Mouse (Mus musculus) midbrain, embryonic 11.5 days (tissue): ENCODE measurements around the gene Fbxw11. TPM values are rescaled to one million over a fixed set of nuclear protein-coding genes. Genes with fewer than 3 reads are reported as not detected.
"Not testable (repeated sequence)": the region's sequence is repeated elsewhere in the genome, so short reads cannot be mapped to it uniquely, and the experiment has no call there.

Experiments
- ATAC-seq: fragments of 200-750 bp; cut with Nextera tagmentation; 2 replicates; pipeline ENCODE4 v1.8.0; 2017; ENCODE audit warnings: moderate TSS enrichment, moderate library complexity; ENCODE audit not compliant: low FRiP score
- DNase-seq: peaks from one replicate; pipeline ENCODE4 v3.0.0; 2015; ENCODE audit warnings: low spot score; ENCODE audit errors: missing footprints
- H3K27ac ChIP-seq: fragments of 300-500 bp; sonication (generic); 2 replicates; pipeline ENCODE4 v1.5.1; 2014; ENCODE audit warnings: low read depth, low read length
- H3K27me3 ChIP-seq: fragments of 300-500 bp; sonication (generic); 2 replicates; pipeline ENCODE4 v1.6.1; 2014; ENCODE audit warnings: mild to moderate bottlenecking, low read length, moderate library complexity, mixed read lengths; ENCODE audit not compliant: control insufficient read depth, insufficient read depth
- H3K36me3 ChIP-seq: fragments of 300-500 bp; sonication (generic); 2 replicates; pipeline ENCODE4 v1.6.1; 2014; ENCODE audit warnings: mild to moderate bottlenecking, low read length, moderate library complexity, mixed read lengths; ENCODE audit not compliant: control insufficient read depth, insufficient read depth
- H3K4me1 ChIP-seq: fragments of 300-500 bp; sonication (generic); 2 replicates; pipeline ENCODE4 v1.6.1; 2014; ENCODE audit warnings: low read length; ENCODE audit not compliant: control insufficient read depth, insufficient read depth
- H3K4me2 ChIP-seq: fragments of 300-500 bp; sonication (generic); 2 replicates; pipeline ENCODE4 v1.6.1; 2014; ENCODE audit warnings: mild to moderate bottlenecking, moderate library complexity
- H3K4me3 ChIP-seq: fragments of 300-500 bp; sonication (generic); 2 replicates; pipeline ENCODE4 v1.5.1; 2014; ENCODE audit warnings: low read depth, low read length
- H3K9ac ChIP-seq: fragments of 300-500 bp; sonication (generic); 2 replicates; pipeline ENCODE4 v1.6.1; 2014; ENCODE audit warnings: low read length
- H3K9me3 ChIP-seq: fragments of 300-500 bp; sonication (generic); 2 replicates; pipeline ENCODE4 v1.6.1; 2016; ENCODE audit warnings: low read length; ENCODE audit not compliant: control insufficient read depth
- WGBS: fragments of 180-500 bp; shearing (Covaris S2); extraction: QIAGEN DNeasy Blood & Tissue Kit; methylation state at CpG from one replicate; pipeline ENCODE4 v1.1.7; 2014; 5-methylcytosine and 5-hydroxymethylcytosine counted together
- polyA plus RNA-seq: library from polyadenylated mRNA; unstranded; fragments of >200 nt; fragmentation: Nextera tagmentation; extraction: Ambion mirVana; gene quantifications from 2 replicates; pipeline ENCODE4 v1.2.1, GENCODE M21; 2014

The Fbxw11 gene
- polyA plus RNA-seq, 1 experiment from 2014 or later: 104 TPM

- ATAC-seq: no peak
- peaks cover 2% of the 10 kb centered on the region; the same call in 1 of the 2 replicates for H3K36me3 ChIP-seq
- no peaks in the 10 kb centered on the region for H3K27me3 ChIP-seq
- no peak overlapping the region for H3K4me3 ChIP-seq
- H3K4me2 ChIP-seq: no peak overlapping the region
- no peaks in the 10 kb centered on the region for H3K9me3 ChIP-seq
- 71% methylated on average over 3 of the region's 3 CpGs for WGBS
- H3K27ac ChIP-seq: no peak overlapping the region
- no peak overlapping the region for H3K9ac ChIP-seq
- no peak for DNase-seq
- no peaks in the 10 kb centered on the region; the same call in 1 of the 2 replicates for H3K4me1 ChIP-seq
Observed at GRCm38 (mm10) chr11:32707481-32707880, 65.0 kb downstream of the Fbxw11 start.

- DNase-seq (no peak), ATAC-seq (no peak)
- Histone ChIP-seq H3K4me2 (no peak overlapping the region), H3K9ac (no peak overlapping the region), H3K9me3 (no peaks in the 10 kb centered on the region), H3K4me3 (no peak overlapping the region), H3K36me3 (peaks cover 4% of the 10 kb centered on the region; the same call in 1 of the 2 replicates), H3K4me1 (no peaks in the 10 kb centered on the region; the same call in 1 of the 2 replicates), H3K27me3 (no peaks in the 10 kb centered on the region), H3K27ac (no peak overlapping the region)
- 82% methylated on average over 14 of the region's 14 CpGs for WGBS
Observed at GRCm38 (mm10) chr11:32708739-32709501, 66.4 kb downstream of the Fbxw11 start.

GRCm38 (mm10) chr11:32709563-32709962 lies 67.0 kb downstream of the Fbxw11 start:
- Histone ChIP-seq H3K9me3 (no peaks in the 10 kb centered on the region), H3K27ac (no peak overlapping the region), H3K4me1 (no peaks in the 10 kb centered on the region), H3K4me3 (no peak overlapping the region), H3K9ac (no peak overlapping the region), H3K36me3 (peaks cover 4% of the 10 kb centered on the region; the same call in 1 of the 2 replicates), H3K4me2 (no peak overlapping the region), H3K27me3 (no peaks in the 10 kb centered on the region)
- ATAC-seq: no peak
- 32% methylated on average over 1 of the region's 1 CpGs for WGBS
- DNase-seq: peak; percentile 89

- WGBS: 67% methylated on average over 5 of the region's 5 CpGs
- H3K4me3 ChIP-seq: no peak overlapping the region
- ATAC-seq: 0 out of 2 replicates have a peak, but pooled peaks have one; percentile 50
Observed at GRCm38 (mm10) chr11:32714230-32714629, 71.7 kb downstream of the Fbxw11 start.

GRCm38 (mm10) chr11:32714896-32715295 lies 72.4 kb downstream of the Fbxw11 start:
- Histone ChIP-seq H3K27ac (no peak overlapping the region), H3K9ac (no peak overlapping the region), H3K27me3 (no peaks in the 10 kb centered on the region), H3K36me3 (peaks cover 4% of the 10 kb centered on the region; the same call in 1 of the 2 replicates), H3K9me3 (no peaks in the 10 kb centered on the region), H3K4me1 (no peaks in the 10 kb centered on the region), H3K4me3 (no peak overlapping the region), H3K4me2 (no peak overlapping the region)
- DNase-seq: no peak
- 98% methylated on average over 2 of the region's 2 CpGs for WGBS
- no peak for ATAC-seq

More at GRCm38 (mm10) chr11:32714230-32714629, 71.7 kb downstream of the Fbxw11 start:
- H3K27ac ChIP-seq: no peak overlapping the region
- no peak for DNase-seq
- H3K4me1 ChIP-seq: no peaks in the 10 kb centered on the region
- H3K4me2 ChIP-seq: no peak overlapping the region
- no peak overlapping the region for H3K9ac ChIP-seq
- H3K9me3 ChIP-seq: no peaks in the 10 kb centered on the region
- H3K27me3 ChIP-seq: no peaks in the 10 kb centered on the region
- H3K36me3 ChIP-seq: peaks cover 4% of the 10 kb centered on the region; the same call in 1 of the 2 replicates

- Histone ChIP-seq H3K4me2 (no peak overlapping the region), H3K36me3 (peaks cover 4% of the 10 kb centered on the region; the same call in 1 of the 2 replicates), H3K4me3 (no peak overlapping the region), H3K4me1 (no peaks in the 10 kb centered on the region), H3K27me3 (no peaks in the 10 kb centered on the region), H3K27ac (no peak overlapping the region), H3K9me3 (no peaks in the 10 kb centered on the region), H3K9ac (no peak overlapping the region)
- 92% methylated on average over 6 of the region's 6 CpGs for WGBS
- ATAC-seq: no peak
- DNase-seq: no peak
Observed at GRCm38 (mm10) chr11:32715495-32715894, 73.0 kb downstream of the Fbxw11 start.

GRCm38 (mm10) chr11:32715970-32716369 lies 73.4 kb downstream of the Fbxw11 start:
- WGBS: 90% methylated on average over 5 of the region's 5 CpGs
- H3K4me3 ChIP-seq: no peak overlapping the region
- H3K27me3 ChIP-seq: no peaks in the 10 kb centered on the region
- H3K9ac ChIP-seq: no peak overlapping the region
- ATAC-seq (no peak), DNase-seq (no peak)
- no peaks in the 10 kb centered on the region for H3K9me3 ChIP-seq
- H3K4me1 ChIP-seq: no peaks in the 10 kb centered on the region
- H3K27ac ChIP-seq: no peak overlapping the region
- H3K4me2 ChIP-seq: no peak overlapping the region
- peaks cover 4% of the 10 kb centered on the region; the same call in 1 of the 2 replicates for H3K36me3 ChIP-seq

- H3K27ac ChIP-seq: no peak overlapping the region
- no peaks in the 10 kb centered on the region for H3K27me3 ChIP-seq
- no peak overlapping the region for H3K4me3 ChIP-seq
- WGBS: 91% methylated on average over 4 of the region's 4 CpGs
- no peak overlapping the region for H3K9ac ChIP-seq
- DNase-seq (no peak), ATAC-seq (no peak)
- H3K4me2 ChIP-seq: no peak overlapping the region
- H3K9me3 ChIP-seq: no peaks in the 10 kb centered on the region
- no peaks in the 10 kb centered on the region for H3K4me1 ChIP-seq
- peaks cover 3% of the 10 kb centered on the region; the same call in 1 of the 2 replicates for H3K36me3 ChIP-seq
Observed at GRCm38 (mm10) chr11:32716876-32717275, 74.4 kb downstream of the Fbxw11 start.

- 90% methylated on average over 9 of the region's 9 CpGs for WGBS
Observed at GRCm38 (mm10) chr11:32717711-32718110, 75.2 kb downstream of the Fbxw11 start.

More at GRCm38 (mm10) chr11:32717711-32718110, 75.2 kb downstream of the Fbxw11 start:
- ATAC-seq, H3K4me1 ChIP-seq, DNase-seq, H3K4me2 ChIP-seq, H3K27ac ChIP-seq, H3K27me3 ChIP-seq, H3K9me3 ChIP-seq, H3K9ac ChIP-seq, H3K36me3 ChIP-seq, H3K4me3 ChIP-seq: not testable (repeated sequence)
